Mouse (Mus musculus) thymus, postnatal 10 days (tissue): ENCODE measurements around the gene Lsm2.
"Not testable (repeated sequence)": the region's sequence is repeated elsewhere in the genome, so short reads cannot be mapped to it uniquely, and the experiment has no call there.

Experiments
- DNase-seq, 2 experiments: peaks; one replicate each; pipeline ENCODE4 v3.0.0; 2021; ENCODE audit warnings: low spot score in 2 of 2

The Lsm2 gene

GRCm38 (mm10) chr17:34956340-34956739 lies 25.3 kb upstream of the Lsm2 start:
- no peak for DNase-seq

- DNase-seq = not testable (repeated sequence)
Observed at GRCm38 (mm10) chr17:34957291-34957690, 24.4 kb upstream of the Lsm2 start.

GRCm38 (mm10) chr17:34957966-34958365 lies 23.7 kb upstream of the Lsm2 start:
- not testable (repeated sequence) for DNase-seq

GRCm38 (mm10) chr17:34958734-34959129 lies 22.9 kb upstream of the Lsm2 start:
- not testable (repeated sequence) for DNase-seq

- DNase-seq = peak; percentile 59 to 63
Observed at GRCm38 (mm10) chr17:34959130-34959778, 22.4 kb upstream of the Lsm2 start, which contains the start of gene Hspa1b. TSS of gene Hspa1b (minus strand) at chr17:34959238.

- no peak for DNase-seq
Observed at GRCm38 (mm10) chr17:34959881-34960515, 21.7 kb upstream of the Lsm2 start.

GRCm38 (mm10) chr17:34960702-34961493 lies 20.8 kb upstream of the Lsm2 start:
- DNase-seq = no peak

- no peak for DNase-seq
Observed at GRCm38 (mm10) chr17:34962125-34962524, 19.5 kb upstream of the Lsm2 start.

GRCm38 (mm10) chr17:34962841-34963240 lies 18.8 kb upstream of the Lsm2 start:
- no peak for DNase-seq

GRCm38 (mm10) chr17:34964640-34965049 lies 17.0 kb upstream of the Lsm2 start:
- DNase-seq = no peak

GRCm38 (mm10) chr17:34965627-34966026 lies 16.0 kb upstream of the Lsm2 start:
- DNase-seq = no peak

GRCm38 (mm10) chr17:34969822-34970221 lies 11.8 kb upstream of the Lsm2 start, which contains the start of gene Gm20481:
TSS of gene Gm20481 (plus strand) at chr17:34969912.
- not testable (repeated sequence) for DNase-seq

- not testable (repeated sequence) for DNase-seq
Observed at GRCm38 (mm10) chr17:34970850-34971249, 10.8 kb upstream of the Lsm2 start.

- DNase-seq = not testable (repeated sequence)
Observed at GRCm38 (mm10) chr17:34971694-34972068, 10.0 kb upstream of the Lsm2 start.

- DNase-seq = peak; percentile 28 to 32
Observed at GRCm38 (mm10) chr17:34972069-34972749, 9.5 kb upstream of the Lsm2 start, which contains the start of the genes Hspa1a and Hspa1l. TSS of gene Hspa1a (minus strand) at chr17:34972156. TSS of gene Hspa1l (plus strand) at chr17:34972703.

GRCm38 (mm10) chr17:34975581-34976492 lies 5.8 kb upstream of the Lsm2 start:
- no peak for DNase-seq

GRCm38 (mm10) chr17:34977000-34977399 lies 4.7 kb upstream of the Lsm2 start:
- no peak for DNase-seq

GRCm38 (mm10) chr17:34978239-34978638 lies 3.4 kb upstream of the Lsm2 start:
- no peak for DNase-seq

- DNase-seq = no peak
Observed at GRCm38 (mm10) chr17:34979631-34980030, 2.0 kb upstream of the Lsm2 start.

GRCm38 (mm10) chr17:34980655-34981054 lies 1.0 kb upstream of the Lsm2 start:
- DNase-seq = peak in 1 of 2 experiments; percentile 49

GRCm38 (mm10) chr17:34982328-34982727 lies 666 bp downstream of the Lsm2 start:
- no peak for DNase-seq
